Mouse (Mus musculus): Measurements from ENCODE around the gene Ccdc183. TPM values are rescaled to one million over a fixed set of nuclear protein-coding genes. Genes with fewer than 3 reads are reported as not detected.

Gene Ccdc183
- polyA plus RNA-seq (2017; shearing (Covaris generic)) = not detected

GRCm38 (mm10) chr2:25617578-25617977, at the start of gene Ccdc183:
Ccdc183 (minus strand) TSS chr2:25617678.

DNA sequence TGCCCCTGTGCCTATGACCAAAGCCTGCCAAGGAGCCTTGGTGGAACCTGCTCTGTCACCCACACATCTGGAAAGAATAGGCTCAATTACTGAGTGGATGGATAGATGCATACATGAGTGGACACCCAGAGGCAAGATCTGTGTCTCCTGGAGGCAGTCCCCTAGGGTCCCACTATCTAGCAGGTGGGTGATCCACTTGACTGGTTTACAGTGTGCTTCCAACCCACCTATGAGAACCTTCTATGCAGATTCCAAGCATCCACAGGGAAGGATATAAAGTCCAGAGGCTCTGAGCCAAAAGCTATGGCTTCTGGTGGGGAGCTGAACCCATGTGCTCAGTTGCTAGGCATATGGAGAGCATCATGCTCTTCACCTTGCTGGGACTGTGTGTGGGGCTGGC, 40.2 kb upstream of the Ccdc183 start, which contains the start of gene Lcn5:
TSS of gene Lcn5 (plus strand) at position 301 of the 400 bp plus-strand sequence.

DNA sequence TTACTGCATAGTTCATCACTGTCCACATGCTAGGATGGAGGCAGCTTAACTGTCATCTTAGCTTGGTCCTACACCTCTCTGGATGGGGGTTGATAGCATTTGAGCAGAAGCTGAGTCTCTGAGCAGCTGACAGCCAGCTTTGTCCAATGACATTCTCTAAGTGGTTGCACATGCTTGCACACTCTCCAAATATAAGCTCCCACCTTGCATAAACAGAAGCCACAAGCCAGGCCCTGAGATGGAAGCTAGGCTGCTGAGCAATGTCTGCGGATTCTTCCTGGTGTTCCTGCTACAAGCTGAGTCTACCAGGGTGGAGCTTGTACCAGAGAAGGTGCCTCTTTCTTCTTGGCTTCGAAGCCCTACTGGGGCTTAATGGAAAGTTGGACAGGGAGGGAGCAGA, 35.4 kb upstream of the Ccdc183 start, which contains the start of gene Lcn8:
TSS of gene Lcn8 (plus strand) at position 219 of the 400 bp plus-strand sequence.

GRCm38 (mm10) chr2:25627811-25628210, 10.3 kb upstream of the Ccdc183 start, which contains the start of gene Fcna:
Fcna (minus strand) TSS chr2:25628030.

DNA sequence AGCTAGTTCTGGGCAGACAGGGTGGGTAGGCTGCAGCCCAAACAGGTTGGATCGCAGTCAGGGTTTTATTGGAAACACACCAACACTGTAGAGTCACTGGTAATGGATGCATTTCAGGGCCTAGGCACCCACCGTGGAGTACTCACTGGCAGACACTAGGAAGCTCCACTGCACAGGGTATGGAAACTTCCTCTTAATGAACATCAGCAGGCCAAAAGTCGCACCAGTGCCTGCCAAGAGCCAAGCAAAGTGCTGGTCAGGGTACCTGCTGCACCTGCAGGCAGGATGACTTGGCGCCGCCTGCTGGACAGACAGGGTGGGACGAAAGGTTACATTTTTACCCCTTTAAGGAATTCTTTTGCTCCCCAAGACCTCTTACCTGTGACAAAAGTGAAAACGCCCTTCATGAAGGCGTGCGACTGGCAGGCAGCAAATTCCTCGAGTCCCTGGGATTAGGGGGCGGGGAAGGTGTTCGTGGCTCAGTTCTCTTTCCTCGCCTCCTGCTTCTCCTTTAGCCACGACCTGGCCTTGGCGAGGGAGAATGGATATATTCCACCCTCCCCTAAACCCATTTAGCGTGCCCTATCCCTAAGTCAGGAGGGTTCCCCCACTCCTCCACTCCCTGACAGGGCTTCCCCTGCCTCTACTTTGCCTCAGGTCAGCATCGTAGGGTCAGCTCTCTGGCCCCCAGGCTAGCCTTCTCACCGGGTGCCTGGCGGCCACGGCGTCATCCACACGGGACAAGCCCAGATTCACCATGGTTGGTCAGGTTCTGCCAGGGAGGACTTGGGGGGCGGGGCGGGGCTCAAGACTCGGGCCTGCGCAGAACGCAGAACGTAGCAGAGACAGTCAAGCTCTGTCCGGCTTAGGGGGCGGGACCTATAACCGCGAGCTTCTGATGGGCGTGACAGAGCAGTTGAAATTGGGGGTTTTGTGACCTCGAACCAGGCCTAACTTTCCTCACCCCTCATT, 4.0 kb upstream of the Ccdc183 start, which contains the start of gene Tmem141:
TSS of gene Tmem141 (minus strand) at position 777 of the 972 bp plus-strand sequence.

GRCm38 (mm10) chr2:25607761-25608622, 9.5 kb downstream of the Ccdc183 start, which contains the start of gene Rabl6:
Rabl6 (minus strand) TSS chr2:25608521.

GRCm38 (mm10) chr2:25581294-25581864, 36.1 kb downstream of the Ccdc183 start, which contains the start of gene Ajm1:
Ajm1 (minus strand) TSS chr2:25581757.

GRCm38 (mm10) chr2:25574579-25575431, 42.7 kb downstream of the Ccdc183 start, which contains the start of the genes Mamdc4 and Phpt1:
Mamdc4 (minus strand) TSS chr2:25574845.
Phpt1 (minus strand) TSS chr2:25575224.

Other genes starting within 250 kb of the Ccdc183 start
- 0.39 TPM for gene Sapcd2, start 245.4 kb downstream of the Ccdc183 start, polyA plus RNA-seq (2017; shearing (Covaris generic))
- 0.56 TPM for gene Entpd2, start 221.8 kb downstream of the Ccdc183 start, polyA plus RNA-seq (2017; shearing (Covaris generic))
- 3.4 TPM for gene Npdc1, start 218.3 kb downstream of the Ccdc183 start, polyA plus RNA-seq (2017; shearing (Covaris generic))
- gene Fut7, start 194.4 kb downstream of the Ccdc183 start, polyA plus RNA-seq (2017; shearing (Covaris generic)) = 11.3 TPM
- 24.7 TPM for gene Abca2, start 189.0 kb downstream of the Ccdc183 start, polyA plus RNA-seq (2017; shearing (Covaris generic))
- 4.6 TPM for gene Clic3, start 160.8 kb downstream of the Ccdc183 start, polyA plus RNA-seq (2017; shearing (Covaris generic))
- 96.1 TPM for gene Paxx, start 156.6 kb downstream of the Ccdc183 start, polyA plus RNA-seq (2017; shearing (Covaris generic))
- not detected for gene Ptgds, start 147.6 kb downstream of the Ccdc183 start, polyA plus RNA-seq (2017; shearing (Covaris generic))
- not detected for gene Lcn12, start 123.8 kb downstream of the Ccdc183 start, polyA plus RNA-seq (2017; shearing (Covaris generic))
- gene Fbxw5, start 116.9 kb downstream of the Ccdc183 start, polyA plus RNA-seq (2017; shearing (Covaris generic)) = 115 TPM
- gene C8g, start 116.0 kb downstream of the Ccdc183 start, polyA plus RNA-seq (2017; shearing (Covaris generic)) = 10.0 TPM
- 107 TPM for gene Traf2, start 70.7 kb downstream of the Ccdc183 start, polyA plus RNA-seq (2017; shearing (Covaris generic))
- 388 TPM for gene Edf1, start 59.8 kb downstream of the Ccdc183 start, polyA plus RNA-seq (2017; shearing (Covaris generic))
- gene Mamdc4, start 42.8 kb downstream of the Ccdc183 start, polyA plus RNA-seq (2017; shearing (Covaris generic)) = 1.6 TPM
- gene Phpt1, start 42.5 kb downstream of the Ccdc183 start, polyA plus RNA-seq (2017; shearing (Covaris generic)) = 62.9 TPM
- 0.42 TPM for gene Ajm1, start 35.9 kb downstream of the Ccdc183 start, polyA plus RNA-seq (2017; shearing (Covaris generic))
- gene Rabl6, start 9.2 kb downstream of the Ccdc183 start, polyA plus RNA-seq (2017; shearing (Covaris generic)) = 7.5 TPM
- 1.5 TPM for gene Tmem141, start 4.3 kb upstream of the Ccdc183 start, polyA plus RNA-seq (2017; shearing (Covaris generic))
- gene Fcna, start 10.4 kb upstream of the Ccdc183 start, polyA plus RNA-seq (2017; shearing (Covaris generic)) = 6.2 TPM
- gene Lcn8, start 35.4 kb upstream of the Ccdc183 start, polyA plus RNA-seq (2017; shearing (Covaris generic)) = not detected
- not detected for gene Lcn5, start 40.3 kb upstream of the Ccdc183 start, polyA plus RNA-seq (2017; shearing (Covaris generic))
- gene Lcn6, start 59.1 kb upstream of the Ccdc183 start, polyA plus RNA-seq (2017; shearing (Covaris generic)) = not detected
- gene Lcn10, start 65.0 kb upstream of the Ccdc183 start, polyA plus RNA-seq (2017; shearing (Covaris generic)) = not detected
- gene Obp2a, start 82.4 kb upstream of the Ccdc183 start, polyA plus RNA-seq (2017; shearing (Covaris generic)) = 1.1 TPM
- 166 TPM for gene Bmyc, start 89.1 kb upstream of the Ccdc183 start, polyA plus RNA-seq (2017; shearing (Covaris generic))
- gene Obp2b, start 119.3 kb upstream of the Ccdc183 start, polyA plus RNA-seq (2017; shearing (Covaris generic)) = not detected
- not detected for gene Lcn3, start 147.9 kb upstream of the Ccdc183 start, polyA plus RNA-seq (2017; shearing (Covaris generic))
- gene Lcn11, start 159.3 kb upstream of the Ccdc183 start, polyA plus RNA-seq (2017; shearing (Covaris generic)) = not detected
- not detected for gene Gm13539, start 164.6 kb upstream of the Ccdc183 start, polyA plus RNA-seq (2017; shearing (Covaris generic))
- gene Glt6d1, start 198.2 kb upstream of the Ccdc183 start, polyA plus RNA-seq (2017; shearing (Covaris generic)) = not detected
- gene Lcn9, start 205.5 kb upstream of the Ccdc183 start, polyA plus RNA-seq (2017; shearing (Covaris generic)) = not detected
- gene Sohlh1, start 229.6 kb upstream of the Ccdc183 start, polyA plus RNA-seq (2017; shearing (Covaris generic)) = 0.35 TPM
- 0.26 TPM for gene Kcnt1, start 246.1 kb upstream of the Ccdc183 start, polyA plus RNA-seq (2017; shearing (Covaris generic))